Mouse (Mus musculus) gonadal fat pad, adult 2 months (tissue): ENCODE data around the gene Zfp689. TPM values are rescaled to one million over a fixed set of nuclear protein-coding genes. Genes with fewer than 3 reads are reported as not detected.
A peak's percentile ranks its signal among the peaks of the same experiment; 100 is the strongest.
"Not testable (repeated sequence)": the region's sequence is repeated elsewhere in the genome, so short reads cannot be mapped to it uniquely, and the experiment has no call there.

Source experiments
- DNase-seq: peaks from one replicate; pipeline ENCODE4 v3.0.0-alpha.2; 2012; ENCODE audit warnings: low read depth
- polyA plus RNA-seq: library from polyadenylated mRNA; depleted of rRNA; stranded (reverse); fragments of >200 nt; gene quantifications from 2 replicates; pipeline ENCODE4 v1.2.3, GENCODE M21; 2012; rRNA removed

Zfp689 gene
- polyA plus RNA-seq, 1 experiment: 3.5 TPM

GRCm38 (mm10) chr7:127404101-127404500 is 44.9 kb downstream of the Zfp689 start:
- DNase-seq: not testable (repeated sequence)

- DNase-seq: no peak
These were observed 46.0 kb downstream of the Zfp689 start for GRCm38 (mm10) chr7:127402980-127403379.

GRCm38 (mm10) chr7:127400355-127400754 is 48.6 kb downstream of the Zfp689 start:
- no peak for DNase-seq

- no peak for DNase-seq
These were observed 55.0 kb downstream of the Zfp689 start for GRCm38 (mm10) chr7:127393944-127394333.

- peak; percentile 90 for DNase-seq
These were observed 55.6 kb downstream of the Zfp689 start, which contains the start of gene E430018J23Rik for GRCm38 (mm10) chr7:127393157-127393943. TSS of gene E430018J23Rik (minus strand) at chr7:127393629.

GRCm38 (mm10) chr7:127392251-127392824 is 56.6 kb downstream of the Zfp689 start:
- DNase-seq: no peak

Other genes with a start within 250 kb of the Zfp689 start
- 28.2 and 33.0 TPM in 2 replicates for gene Tbc1d10b, start 240.7 kb downstream of the Zfp689 start, polyA plus RNA-seq
- gene Mylpf, start 240.3 kb downstream of the Zfp689 start, polyA plus RNA-seq: 1.3 and 7.6 TPM in 2 replicates
- 13.4 and 14.2 TPM in 2 replicates for gene Zfp553, start 216.1 kb downstream of the Zfp689 start, polyA plus RNA-seq
- 8.3 and 9.3 TPM in 2 replicates for gene Sept1, start 216.0 kb downstream of the Zfp689 start, polyA plus RNA-seq
- 89.7 and 105 TPM in 2 replicates for gene Zfp771, start 204.9 kb downstream of the Zfp689 start, polyA plus RNA-seq
- gene Dctpp1, start 188.4 kb downstream of the Zfp689 start, polyA plus RNA-seq: 40.9 and 52.0 TPM in 2 replicates
- gene Sephs2, start 175.1 kb downstream of the Zfp689 start, polyA plus RNA-seq: 21.3 and 22.8 TPM in 2 replicates
- 3.0 and 3.4 TPM in 2 replicates for gene Itgal, start 152.9 kb downstream of the Zfp689 start, polyA plus RNA-seq
- gene Zfp768, start 103.6 kb downstream of the Zfp689 start, polyA plus RNA-seq: 22.5 and 22.7 TPM in 2 replicates
- 8.7 and 9.4 TPM in 2 replicates for gene Zfp747, start 73.1 kb downstream of the Zfp689 start, polyA plus RNA-seq
- gene 9130019O22Rik, start 62.0 kb downstream of the Zfp689 start, polyA plus RNA-seq: 5.8 and 6.4 TPM in 2 replicates
- 11.9 and 12.0 TPM in 2 replicates for gene E430018J23Rik, start 55.5 kb downstream of the Zfp689 start, polyA plus RNA-seq
- gene Zfp764, start 42.3 kb downstream of the Zfp689 start, polyA plus RNA-seq: 5.6 and 5.9 TPM in 2 replicates
- gene Zfp688, start 27.1 kb downstream of the Zfp689 start, polyA plus RNA-seq: 18.1 and 22.4 TPM in 2 replicates
- 52.6 and 58.8 TPM in 2 replicates for gene Prr14, start 10.5 kb upstream of the Zfp689 start, polyA plus RNA-seq
- gene Fbrs, start 30.0 kb upstream of the Zfp689 start, polyA plus RNA-seq: 15.3 and 27.5 TPM in 2 replicates
- 14.9 and 16.8 TPM in 2 replicates for gene Srcap, start 62.8 kb upstream of the Zfp689 start, polyA plus RNA-seq
- gene Gm42715, start 70.4 kb upstream of the Zfp689 start, polyA plus RNA-seq: 8.9 and 12.1 TPM in 2 replicates
- 0.18 TPM in 1 of 2 replicates, not detected in the other for gene Tmem265, start 112.2 kb upstream of the Zfp689 start, polyA plus RNA-seq
- 65.7 and 72.1 TPM in 2 replicates for gene Phkg2, start 124.2 kb upstream of the Zfp689 start, polyA plus RNA-seq
- 16.9 and 18.8 TPM in 2 replicates for gene Ccdc189, start 139.4 kb upstream of the Zfp689 start, polyA plus RNA-seq
- gene Rnf40, start 139.6 kb upstream of the Zfp689 start, polyA plus RNA-seq: 29.2 and 32.8 TPM in 2 replicates
- gene Zfp629, start 166.6 kb upstream of the Zfp689 start, polyA plus RNA-seq: 14.6 and 18.1 TPM in 2 replicates